Mouse (Mus musculus) CD4-positive, CD25-positive, alpha-beta regulatory T cell, adult 2 months (primary cell): ENCODE data around the gene Setdb1.

Experiments
- DNase-seq: peaks from one replicate; pipeline ENCODE4 v3.0.0-alpha.2; 2012; ENCODE audit warnings: low read depth, low spot score

Setdb1 gene

GRCm38 (mm10) chr3:95319110-95319509, 37.9 kb downstream of the Setdb1 start:
- DNase-seq, result no peak

- DNase-seq, result no peak
Measured at GRCm38 (mm10) chr3:95318548-95318947, 38.5 kb downstream of the Setdb1 start.

GRCm38 (mm10) chr3:95317414-95318080, 39.5 kb downstream of the Setdb1 start:
- peak; percentile 75 for DNase-seq

GRCm38 (mm10) chr3:95315844-95316550, 41.0 kb downstream of the Setdb1 start:
- no peak for DNase-seq

- peak; percentile 90 for DNase-seq
Measured at GRCm38 (mm10) chr3:95315094-95315843, 41.7 kb downstream of the Setdb1 start.

GRCm38 (mm10) chr3:95314486-95315093, 42.4 kb downstream of the Setdb1 start, which contains the start of gene Cers2:
Gene Cers2 (plus strand): TSS chr3:95314791.
- no peak for DNase-seq

- no peak for DNase-seq
Measured at GRCm38 (mm10) chr3:95314075-95314474, 42.9 kb downstream of the Setdb1 start.

GRCm38 (mm10) chr3:95313476-95313875, 43.5 kb downstream of the Setdb1 start:
- DNase-seq, result no peak

- DNase-seq, result peak; percentile 11
Measured at GRCm38 (mm10) chr3:95312623-95313022, 44.4 kb downstream of the Setdb1 start.

GRCm38 (mm10) chr3:95310968-95311882, 45.8 kb downstream of the Setdb1 start:
- peak; percentile 70 for DNase-seq

GRCm38 (mm10) chr3:95310496-95310895, 46.5 kb downstream of the Setdb1 start:
- DNase-seq, result no peak

- DNase-seq, result no peak
Measured at GRCm38 (mm10) chr3:95307100-95307499, 49.9 kb downstream of the Setdb1 start, which contains the start of gene Anxa9. Gene Anxa9 (minus strand): TSS chr3:95307176.

- no peak for DNase-seq
Measured at GRCm38 (mm10) chr3:95306244-95306643, 50.8 kb downstream of the Setdb1 start.

GRCm38 (mm10) chr3:95301204-95301796, 55.7 kb downstream of the Setdb1 start:
- DNase-seq, result no peak

GRCm38 (mm10) chr3:95298018-95298417, 59.0 kb downstream of the Setdb1 start:
- DNase-seq, result no peak

GRCm38 (mm10) chr3:95296103-95296469, 60.9 kb downstream of the Setdb1 start:
- peak; percentile 75 for DNase-seq

- DNase-seq, result no peak
Measured at GRCm38 (mm10) chr3:95295321-95296102, 61.5 kb downstream of the Setdb1 start.

- DNase-seq, result no peak
Measured at GRCm38 (mm10) chr3:95294718-95295117, 62.3 kb downstream of the Setdb1 start.

GRCm38 (mm10) chr3:95294316-95294715, 62.7 kb downstream of the Setdb1 start:
- no peak for DNase-seq

GRCm38 (mm10) chr3:95293537-95293936, 63.5 kb downstream of the Setdb1 start:
- no peak for DNase-seq
